Mouse (Mus musculus) G1E (cell line): Measurements from ENCODE around the gene Rgl1. TPM values are rescaled to one million over a fixed set of nuclear protein-coding genes. Genes with fewer than 3 reads are reported as not detected.

Experiments
- ATAC-seq: 2 replicates; pipeline ENCODE4 v1.8.0; 2016; ENCODE audit warnings: mild to moderate bottlenecking; ENCODE audit not compliant: insufficient number of reproducible peaks, poor library complexity, low FRiP score, severe bottlenecking; ENCODE audit errors: extremely low read depth
- DNase-seq: peaks from one replicate; pipeline ENCODE4 v3.0.0; 2012; ENCODE audit warnings: low spot score
- H3K27me3 ChIP-seq: 2 replicates; pipeline ENCODE4 v1.6.1; 2012; ENCODE audit warnings: mild to moderate bottlenecking, low read length, inconsistent platforms; ENCODE audit not compliant: insufficient read depth
- H3K36me3 ChIP-seq: replicated peaks from 2 replicates; pipeline ENCODE3; 2012; ENCODE audit warnings: mild to moderate bottlenecking, inconsistent platforms
- H3K4me1 ChIP-seq: 2 replicates; pipeline ENCODE4 v1.6.1; 2012; ENCODE audit warnings: low read depth, low read length, inconsistent platforms, mixed read lengths; ENCODE audit not compliant: insufficient read depth
- H3K4me3 ChIP-seq: 2 replicates; pipeline ENCODE4 v1.5.1; 2012; ENCODE audit warnings: low read depth, mild to moderate bottlenecking, inconsistent platforms, low read length, moderate library complexity, mixed read lengths
- H3K9me3 ChIP-seq: replicated peaks from 2 replicates; pipeline ENCODE4 v1.6.1; 2012; ENCODE audit warnings: inconsistent platforms
- CTCF ChIP-seq: IDR thresholded peaks from 2 replicates; pipeline ENCODE4 v1.5.1; 2012; ENCODE audit warnings: low read depth, low read length, inconsistent platforms, mixed read lengths
- GATA1 ChIP-seq: IDR thresholded peaks from 2 replicates; pipeline ENCODE4 v1.6.1; 2012; ENCODE audit warnings: borderline replicate concordance, low read length, inconsistent platforms, mixed read lengths
- GATA2 ChIP-seq: IDR thresholded peaks from 2 replicates; pipeline ENCODE4 v1.6.1; 2012; ENCODE audit warnings: low read depth, low read length, inconsistent platforms, borderline replicate concordance
- POLR2AphosphoS5 ChIP-seq: IDR thresholded peaks from 2 replicates; pipeline ENCODE4 v1.6.1; 2012; ENCODE audit warnings: low read depth, low read length, inconsistent platforms; ENCODE audit not compliant: insufficient replicate concordance
- TAL1 ChIP-seq: conservative IDR thresholded peaks from 2 replicates; pipeline ENCODE4 v1.6.1; 2012; ENCODE audit warnings: low read depth, low read length, inconsistent platforms, mixed read lengths
- polyA plus RNA-seq: library from polyadenylated mRNA; stranded (reverse); fragments of >175 nt; gene quantifications from 2 replicates; pipeline ENCODE4 v1.2.3, GENCODE M21; 2012
- total RNA-seq, 2 experiments: library from RNA; stranded (forward) in 1 of 2; stranded (reverse) in 1 of 2; fragments of 200-1000 nt in 1 of 2; fragments of >200 nt in 1 of 2; fragmentation: Nextera tagmentation in 1 of 2; gene quantifications; 2 replicates each; pipeline ENCODE4 v1.2.3; 2014 to 2017

Gene Rgl1
- total and polyA plus RNA-seq, 3 experiments = 0.21 to 5.7 (median 4.0) TPM

GRCm38 (mm10) chr1:152613158-152613857, 152.8 kb downstream of the Rgl1 start:
- Histone ChIP-seq H3K9me3 (peaks cover 18% of the 10 kb centered on the region), H3K27me3 (no peaks in the 10 kb centered on the region), H3K4me3 (no peak overlapping the region), H3K36me3 (no peaks in the 10 kb centered on the region), H3K4me1 (peaks cover 2% of the 10 kb centered on the region; the same call in 1 of the 2 replicates)
- ATAC-seq (no peak), DNase-seq (no peak)
- no peak for TF ChIP-seq GATA2
- TF ChIP-seq POLR2AphosphoS5 = no peak
- no peak for TF ChIP-seq GATA1
- TF ChIP-seq TAL1 = no peak
- TF ChIP-seq CTCF = no peak

GRCm38 (mm10) chr1:152612535-152613157, 153.5 kb downstream of the Rgl1 start:
- ATAC-seq (no peak), DNase-seq (no peak)
- peaks cover 2% of the 10 kb centered on the region; the same call in 1 of the 2 replicates for H3K4me1 ChIP-seq
- H3K27me3 ChIP-seq = 0 out of 2 replicates have a peak, but pooled peaks cover under 1% of the 10 kb centered on the region
- peaks cover 19% of the 10 kb centered on the region for H3K9me3 ChIP-seq
- H3K4me3 ChIP-seq = no peak overlapping the region
- H3K36me3 ChIP-seq = no peaks in the 10 kb centered on the region
- TF ChIP-seq TAL1 (no peak), CTCF (no peak), GATA1 (no peak), GATA2 (no peak), POLR2AphosphoS5 (no peak)

- peaks cover 9% of the 10 kb centered on the region for H3K4me1 ChIP-seq
- ATAC-seq = no peak
- 0 out of 2 replicates have a peak, but pooled peaks cover 4% of the 10 kb centered on the region for H3K27me3 ChIP-seq
These were observed 156.6 kb downstream of the Rgl1 start for GRCm38 (mm10) chr1:152609547-152609946.

GRCm38 (mm10) chr1:152609006-152609405, 157.1 kb downstream of the Rgl1 start:
- H3K36me3 ChIP-seq = no peaks in the 10 kb centered on the region
- 0 out of 2 replicates have a peak, but pooled peaks cover 4% of the 10 kb centered on the region for H3K27me3 ChIP-seq
- TF ChIP-seq GATA1 (no peak), CTCF (no peak), GATA2 (no peak), POLR2AphosphoS5 (no peak), TAL1 (no peak)
- H3K4me3 ChIP-seq = no peak overlapping the region
- H3K9me3 ChIP-seq = peaks cover 13% of the 10 kb centered on the region
- no peak for DNase-seq
- ATAC-seq = no peak
- peaks cover 9% of the 10 kb centered on the region for H3K4me1 ChIP-seq

More at GRCm38 (mm10) chr1:152609547-152609946, 156.6 kb downstream of the Rgl1 start:
- no peak for DNase-seq
- no peak overlapping the region for H3K4me3 ChIP-seq
- H3K36me3 ChIP-seq = no peaks in the 10 kb centered on the region
- TF ChIP-seq GATA2 (no peak), GATA1 (no peak), TAL1 (no peak), CTCF (no peak), POLR2AphosphoS5 (no peak)
- peaks cover 13% of the 10 kb centered on the region for H3K9me3 ChIP-seq

GRCm38 (mm10) chr1:152607765-152608164, 158.4 kb downstream of the Rgl1 start:
- DNase-seq (no peak), ATAC-seq (no peak)
- TF ChIP-seq CTCF = no peak
- no peak for TF ChIP-seq GATA2
- no peak for TF ChIP-seq POLR2AphosphoS5
- TF ChIP-seq GATA1 = no peak
- TF ChIP-seq TAL1 = no peak
- H3K4me1 ChIP-seq = peaks cover 9% of the 10 kb centered on the region
- H3K36me3 ChIP-seq = no peaks in the 10 kb centered on the region
- H3K27me3 ChIP-seq = 0 out of 2 replicates have a peak, but pooled peaks cover 4% of the 10 kb centered on the region
- no peak overlapping the region for H3K4me3 ChIP-seq
- peaks cover 11% of the 10 kb centered on the region for H3K9me3 ChIP-seq

- Histone ChIP-seq H3K4me3 (no peak overlapping the region), H3K27me3 (0 out of 2 replicates have a peak, but pooled peaks cover 4% of the 10 kb centered on the region), H3K36me3 (no peaks in the 10 kb centered on the region), H3K9me3 (peaks cover 9% of the 10 kb centered on the region), H3K4me1 (peaks cover 9% of the 10 kb centered on the region)
- TF ChIP-seq CTCF (no peak), POLR2AphosphoS5 (no peak), TAL1 (no peak), GATA2 (no peak), GATA1 (no peak)
- DNase-seq (no peak), ATAC-seq (peak; percentile 2; the same call in 1 of the 2 replicates)
These were observed 159.4 kb downstream of the Rgl1 start for GRCm38 (mm10) chr1:152606727-152607126.
